Mouse (Mus musculus): ENCODE data around the gene Ttn. TPM values are rescaled to one million over a fixed set of nuclear protein-coding genes. Genes with fewer than 3 reads are reported as not detected.

Gene Ttn
- polyA plus RNA-seq, 1 experiment from 2014 or later, result 570 TPM

GRCm38 (mm10) chr2:76983601-76984000 is 1.3 kb upstream of the Ttn start:
- no peaks in the 10 kb centered on the region for H3K9me3 ChIP-seq (replicated peaks)
- 19% methylated on average over 5 of the region's 5 CpGs for WGBS
- ATAC-seq (ENCODE audit: insufficient number of reproducible peaks, low FRiP score), result no peak
- peak overlapping the region; percentile 71 for H3K27ac ChIP-seq (ENCODE audit: poor library complexity, severe bottlenecking)
- no peak overlapping the region for H3K4me3 ChIP-seq
- H3K36me3 ChIP-seq, result no peaks in the 10 kb centered on the region
- peak overlapping the region; percentile 44 for H3K4me2 ChIP-seq
- H3K27me3 ChIP-seq (replicated peaks), result no peaks in the 10 kb centered on the region
- peaks cover 13% of the 10 kb centered on the region for H3K4me1 ChIP-seq (replicated peaks)
- H3K9ac ChIP-seq, result no peak overlapping the region

- peaks cover 22% of the 10 kb centered on the region for H3K4me1 ChIP-seq (replicated peaks)
- WGBS, result 32% methylated on average over 5 of the region's 5 CpGs
- H3K9ac ChIP-seq, result no peak overlapping the region
- no peak overlapping the region for H3K4me2 ChIP-seq
- ATAC-seq (ENCODE audit: insufficient number of reproducible peaks, low FRiP score), result peak; percentile 40
- H3K27me3 ChIP-seq (replicated peaks), result no peaks in the 10 kb centered on the region
- peak overlapping the region; percentile 98 for H3K27ac ChIP-seq (ENCODE audit: poor library complexity, severe bottlenecking)
- no peaks in the 10 kb centered on the region for H3K9me3 ChIP-seq (replicated peaks)
- H3K36me3 ChIP-seq, result peaks cover 15% of the 10 kb centered on the region
- peak overlapping the region; percentile 55 for H3K4me3 ChIP-seq
Observed at GRCm38 (mm10) chr2:76981717-76982116, 630 bp downstream of the Ttn start.

- Histone ChIP-seq H3K36me3 (peaks cover 27% of the 10 kb centered on the region), H3K4me2 (peak overlapping the region; percentile 71), H3K9me3 (replicated peaks) (no peaks in the 10 kb centered on the region), H3K27ac (ENCODE audit: poor library complexity, severe bottlenecking) (peak overlapping the region; percentile 82), H3K4me3 (peak overlapping the region; percentile 50), H3K27me3 (replicated peaks) (no peaks in the 10 kb centered on the region), H3K9ac (peak overlapping the region; percentile 71), H3K4me1 (replicated peaks) (peaks cover 20% of the 10 kb centered on the region)
- ATAC-seq (ENCODE audit: insufficient number of reproducible peaks, low FRiP score), result peak; percentile 43; the same call in 1 of the 2 replicates
- 32% methylated on average over 9 of the region's 9 CpGs for WGBS
Observed at GRCm38 (mm10) chr2:76980146-76980545, 2.2 kb downstream of the Ttn start.

GRCm38 (mm10) chr2:76977650-76978049 is 4.7 kb downstream of the Ttn start:
- WGBS, result 74% methylated on average over 6 of the region's 6 CpGs
- Histone ChIP-seq H3K4me2 (no peak overlapping the region), H3K27ac (ENCODE audit: poor library complexity, severe bottlenecking) (no peak overlapping the region)

DNA sequence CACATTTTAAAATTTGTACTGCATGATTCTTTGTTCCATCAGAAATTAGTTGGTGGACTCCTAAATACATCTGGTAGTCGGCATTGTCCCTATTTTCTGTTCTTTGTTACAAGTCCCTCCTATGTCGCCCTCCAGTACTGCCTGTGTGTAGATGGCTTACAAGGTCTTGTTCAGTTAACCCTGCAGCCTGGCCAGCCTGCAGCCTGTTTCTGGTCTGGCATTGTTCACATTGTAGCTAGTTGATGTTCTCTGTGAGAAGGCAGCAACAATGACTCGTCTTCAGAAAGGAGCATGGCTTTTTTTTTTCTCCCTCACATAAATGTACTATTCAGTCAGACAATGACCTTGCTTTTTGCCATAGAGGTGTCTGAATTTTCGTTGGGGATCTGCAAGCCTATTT is 10.3 kb downstream of the Ttn start:
- Histone ChIP-seq H3K4me1 (replicated peaks) (peaks cover 34% of the 10 kb centered on the region), H3K4me3 (no peak overlapping the region), H3K9ac (no peak overlapping the region), H3K9me3 (replicated peaks) (no peaks in the 10 kb centered on the region), H3K4me2 (no peak overlapping the region), H3K27me3 (replicated peaks) (no peaks in the 10 kb centered on the region), H3K27ac (ENCODE audit: poor library complexity, severe bottlenecking) (no peak overlapping the region), H3K36me3 (peaks cover 77% of the 10 kb centered on the region)
- no peak for ATAC-seq (ENCODE audit: insufficient number of reproducible peaks, low FRiP score)
- WGBS, result 55% methylated on average over 4 of the region's 4 CpGs

More at GRCm38 (mm10) chr2:76977650-76978049, 4.7 kb downstream of the Ttn start:
- Histone ChIP-seq H3K9me3 (replicated peaks) (no peaks in the 10 kb centered on the region), H3K36me3 (peaks cover 45% of the 10 kb centered on the region), H3K4me3 (no peak overlapping the region), H3K27me3 (replicated peaks) (no peaks in the 10 kb centered on the region), H3K4me1 (replicated peaks) (peaks cover 20% of the 10 kb centered on the region), H3K9ac (no peak overlapping the region)
- no peak for ATAC-seq (ENCODE audit: insufficient number of reproducible peaks, low FRiP score)

DNA sequence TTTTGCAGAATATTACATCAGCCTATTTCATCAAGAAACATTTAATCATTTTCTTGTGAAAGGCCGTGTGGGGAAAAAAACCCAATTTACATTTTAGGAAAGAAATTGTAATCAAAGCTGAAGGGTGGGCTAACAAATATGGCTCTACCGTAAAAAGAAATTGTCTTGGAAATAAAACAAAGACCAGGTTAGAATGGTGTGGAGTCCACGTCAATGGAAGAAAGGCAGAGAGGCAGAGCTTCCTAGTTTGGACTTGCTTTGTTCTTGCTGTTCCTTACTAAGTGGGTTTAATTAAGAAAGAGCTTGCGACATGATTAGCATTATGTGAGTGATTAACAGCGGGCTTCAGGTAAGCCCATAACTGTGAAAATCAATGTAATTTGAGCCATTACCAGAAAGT is 11.3 kb downstream of the Ttn start:
- H3K27ac ChIP-seq (ENCODE audit: poor library complexity, severe bottlenecking), result peak overlapping the region; percentile 1; the same call in 1 of the 2 replicates
- peaks cover 32% of the 10 kb centered on the region for H3K4me1 ChIP-seq (replicated peaks)
- H3K27me3 ChIP-seq (replicated peaks), result no peaks in the 10 kb centered on the region
- no peaks in the 10 kb centered on the region for H3K9me3 ChIP-seq (replicated peaks)
- no peak for ATAC-seq (ENCODE audit: insufficient number of reproducible peaks, low FRiP score)
- WGBS, result 70% methylated on average over 5 of the region's 5 CpGs
- H3K36me3 ChIP-seq, result peaks cover 78% of the 10 kb centered on the region
- H3K4me2 ChIP-seq, result no peak overlapping the region
- no peak overlapping the region for H3K4me3 ChIP-seq
- H3K9ac ChIP-seq, result no peak overlapping the region

- no peak for ATAC-seq (ENCODE audit: insufficient number of reproducible peaks, low FRiP score)
- Histone ChIP-seq H3K36me3 (peaks cover 80% of the 10 kb centered on the region), H3K4me3 (no peak overlapping the region), H3K4me2 (peak overlapping the region; percentile 41), H3K4me1 (replicated peaks) (peaks cover 32% of the 10 kb centered on the region), H3K9me3 (replicated peaks) (no peaks in the 10 kb centered on the region), H3K27ac (ENCODE audit: poor library complexity, severe bottlenecking) (peak overlapping the region; percentile 64; the same call in 1 of the 2 replicates), H3K9ac (no peak overlapping the region; the same call in 1 of the 2 replicates), H3K27me3 (replicated peaks) (no peaks in the 10 kb centered on the region)
- 18% methylated on average over 4 of the region's 4 CpGs for WGBS
Observed at GRCm38 (mm10) chr2:76970669-76971068, 11.7 kb downstream of the Ttn start.

GRCm38 (mm10) chr2:76970204-76970603 is 12.1 kb downstream of the Ttn start:
- H3K9ac ChIP-seq, result no peak overlapping the region
- H3K4me2 ChIP-seq, result peak overlapping the region; percentile 41
- H3K36me3 ChIP-seq, result peaks cover 79% of the 10 kb centered on the region
- H3K4me3 ChIP-seq, result no peak overlapping the region
- 22% methylated on average over 6 of the region's 6 CpGs for WGBS
- H3K27me3 ChIP-seq (replicated peaks), result no peaks in the 10 kb centered on the region
- ATAC-seq (ENCODE audit: insufficient number of reproducible peaks, low FRiP score), result no peak
- peak overlapping the region; percentile 64; the same call in 1 of the 2 replicates for H3K27ac ChIP-seq (ENCODE audit: poor library complexity, severe bottlenecking)
- H3K9me3 ChIP-seq (replicated peaks), result no peaks in the 10 kb centered on the region
- peaks cover 32% of the 10 kb centered on the region for H3K4me1 ChIP-seq (replicated peaks)

- Histone ChIP-seq H3K4me3 (no peak overlapping the region), H3K27me3 (replicated peaks) (no peaks in the 10 kb centered on the region), H3K36me3 (peaks cover 73% of the 10 kb centered on the region), H3K9me3 (replicated peaks) (no peaks in the 10 kb centered on the region), H3K4me1 (replicated peaks) (peaks cover 29% of the 10 kb centered on the region), H3K4me2 (no peak overlapping the region), H3K9ac (no peak overlapping the region), H3K27ac (ENCODE audit: poor library complexity, severe bottlenecking) (peak overlapping the region; percentile 64)
- 66% methylated on average over 21 of the region's 21 CpGs for WGBS
- ATAC-seq (ENCODE audit: insufficient number of reproducible peaks, low FRiP score), result 0 out of 2 replicates have a peak, but pooled peaks have one; percentile 16
Observed at GRCm38 (mm10) chr2:76969637-76970036, 12.7 kb downstream of the Ttn start.

GRCm38 (mm10) chr2:76968919-76969318 is 13.4 kb downstream of the Ttn start:
- H3K9me3 ChIP-seq (replicated peaks), result no peaks in the 10 kb centered on the region
- no peaks in the 10 kb centered on the region for H3K27me3 ChIP-seq (replicated peaks)
- H3K27ac ChIP-seq (ENCODE audit: poor library complexity, severe bottlenecking), result no peak overlapping the region
- H3K9ac ChIP-seq, result no peak overlapping the region
- peak; percentile 36; the same call in 1 of the 2 replicates for ATAC-seq (ENCODE audit: insufficient number of reproducible peaks, low FRiP score)
- peaks cover 26% of the 10 kb centered on the region for H3K4me1 ChIP-seq (replicated peaks)
- H3K4me2 ChIP-seq, result no peak overlapping the region
- H3K4me3 ChIP-seq, result no peak overlapping the region
- peaks cover 73% of the 10 kb centered on the region for H3K36me3 ChIP-seq
- 24% methylated on average over 8 of the region's 8 CpGs for WGBS

- Histone ChIP-seq H3K9ac (no peak overlapping the region), H3K27me3 (replicated peaks) (no peaks in the 10 kb centered on the region), H3K4me3 (no peak overlapping the region), H3K4me2 (no peak overlapping the region), H3K9me3 (replicated peaks) (no peaks in the 10 kb centered on the region), H3K27ac (ENCODE audit: poor library complexity, severe bottlenecking) (no peak overlapping the region), H3K36me3 (peaks cover 70% of the 10 kb centered on the region), H3K4me1 (replicated peaks) (peaks cover 17% of the 10 kb centered on the region)
- no peak for ATAC-seq (ENCODE audit: insufficient number of reproducible peaks, low FRiP score)
- WGBS, result 83% methylated on average over 6 of the region's 6 CpGs
Observed at GRCm38 (mm10) chr2:76966582-76966981, 15.8 kb downstream of the Ttn start.

DNA sequence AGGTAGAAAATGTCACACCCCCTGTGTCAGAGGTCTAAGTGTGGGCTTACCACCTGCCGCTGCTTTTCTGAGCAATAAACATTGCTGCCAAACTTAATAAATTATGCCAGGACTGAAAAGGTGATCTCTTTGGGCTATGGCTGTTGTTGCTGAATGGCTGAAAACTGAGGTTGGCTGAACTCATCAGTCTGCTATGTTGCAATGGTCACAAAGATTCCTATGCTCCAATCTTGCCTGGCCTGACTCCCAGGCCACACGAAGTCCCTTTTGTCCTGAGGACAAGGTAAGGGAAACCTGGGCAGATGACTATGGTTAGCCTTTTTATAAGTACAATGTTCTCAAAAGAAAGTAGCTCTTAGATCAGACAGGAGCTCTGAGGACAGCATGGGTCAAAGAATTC is 16.3 kb downstream of the Ttn start:
- Histone ChIP-seq H3K4me3 (no peak overlapping the region), H3K4me2 (no peak overlapping the region), H3K9me3 (replicated peaks) (no peaks in the 10 kb centered on the region), H3K27me3 (replicated peaks) (no peaks in the 10 kb centered on the region), H3K9ac (no peak overlapping the region), H3K4me1 (replicated peaks) (peaks cover 13% of the 10 kb centered on the region), H3K36me3 (peaks cover 67% of the 10 kb centered on the region), H3K27ac (ENCODE audit: poor library complexity, severe bottlenecking) (no peak overlapping the region)
- 78% methylated on average over 2 of the region's 2 CpGs for WGBS
- no peak for ATAC-seq (ENCODE audit: insufficient number of reproducible peaks, low FRiP score)

Measured in heart, embryonic 12.5 days (tissue).